Mouse (Mus musculus) CH12.LX (cell line): ENCODE results near the gene Asb14. TPM values are rescaled to one million over a fixed set of nuclear protein-coding genes. Genes with fewer than 3 reads are reported as not detected.
A peak's percentile ranks its signal among the peaks of the same experiment; 100 is the strongest.

Source experiments
- DNase-seq: peaks from one replicate; pipeline ENCODE4 v3.0.0-alpha.2; 2013; ENCODE audit errors: extremely low read depth
- H3K27ac ChIP-seq: 2 replicates; pipeline ENCODE4 v1.5.1; 2012; ENCODE audit warnings: low read depth, mild to moderate bottlenecking, control low read depth, moderate library complexity; ENCODE audit not compliant: insufficient read depth
- H3K27me3 ChIP-seq: replicated peaks from 2 replicates; pipeline ENCODE3; 2012; ENCODE audit warnings: inconsistent platforms
- H3K36me3 ChIP-seq, 2 experiments: replicated peaks in 1 of 2; 2 replicates each; pipeline versions ENCODE3 to v1.6.1; 2012; ENCODE audit warnings: inconsistent platforms in 1 of 2, low read length in 1 of 2, mild to moderate bottlenecking in 1 of 2, mixed read lengths in 1 of 2, moderate library complexity in 1 of 2; ENCODE audit not compliant: control insufficient read depth in 1 of 2, insufficient read depth in 1 of 2
- H3K4me1 ChIP-seq, 2 experiments: 2 replicates each; pipeline ENCODE4 v1.6.1; 2012; ENCODE audit warnings: inconsistent platforms in 1 of 2, moderate library complexity in 1 of 2; ENCODE audit not compliant: insufficient read depth in 2 of 2, control insufficient read depth in 1 of 2
- H3K4me2 ChIP-seq: 2 replicates; pipeline ENCODE4 v1.6.1; 2012; ENCODE audit warnings: low read depth, mild to moderate bottlenecking, control low read depth; ENCODE audit not compliant: poor library complexity, insufficient read depth, severe bottlenecking
- H3K4me3 ChIP-seq, 3 experiments: fragments of 150-350 bp in 1 of 3; sonication (generic) in 1 of 3; replicated peaks in 1 of 3; 2 replicates each; pipeline versions ENCODE3 to v1.5.1; 2011 to 2012; ENCODE audit warnings: low read depth in 2 of 3, low read length in 2 of 3, mild to moderate bottlenecking in 2 of 3, moderate library complexity in 2 of 3, control low read depth in 1 of 3, improper control_type of control experiment in 1 of 3, inconsistent platforms in 1 of 3, mixed read lengths in 1 of 3; ENCODE audit not compliant: poor library complexity in 1 of 3
- H3K79me2 ChIP-seq: replicated peaks from 2 replicates; pipeline ENCODE4 v1.6.1; 2012; ENCODE audit warnings: mild to moderate bottlenecking, moderate library complexity; ENCODE audit not compliant: control insufficient read depth, poor library complexity, insufficient read depth, severe bottlenecking; ENCODE audit errors: extremely low read depth
- H3K9ac ChIP-seq: 2 replicates; pipeline ENCODE4 v1.6.1; 2012; ENCODE audit warnings: low read depth, mild to moderate bottlenecking, control low read depth, moderate library complexity; ENCODE audit not compliant: insufficient read depth
- H3K9me3 ChIP-seq: replicated peaks from 2 replicates; pipeline ENCODE3; 2012; ENCODE audit warnings: low read length, inconsistent platforms, mixed read lengths
- BHLHE40 ChIP-seq: IDR thresholded peaks from 2 replicates; pipeline ENCODE4 v1.6.1; 2011; ENCODE audit warnings: mild to moderate bottlenecking, low read depth, low read length, improper control_type of control experiment
- CHD2 ChIP-seq: IDR thresholded peaks from 2 replicates; pipeline ENCODE4 v1.6.1; 2011; ENCODE audit warnings: low read length, improper control_type of control experiment
- CTCF ChIP-seq, 2 experiments: IDR thresholded peaks in 1 of 2; conservative IDR thresholded peaks in 1 of 2; 2 replicates each; pipeline ENCODE4 v1.5.1; 2011 to 2012; ENCODE audit warnings: low read depth in 2 of 2, low read length in 2 of 2, improper control_type of control experiment in 1 of 2, inconsistent platforms in 1 of 2, mild to moderate bottlenecking in 1 of 2, moderate library complexity in 1 of 2
- EP300 ChIP-seq: IDR thresholded peaks from 2 replicates; pipeline ENCODE4 v1.6.1; 2011; ENCODE audit warnings: low read length, improper control_type of control experiment
- ETS1 ChIP-seq: conservative IDR thresholded peaks from 2 replicates; pipeline ENCODE4 v1.6.1; 2012; ENCODE audit warnings: low read depth, mild to moderate bottlenecking, inconsistent platforms, low read length, improper control_type of control experiment, moderate library complexity
- GABPA ChIP-seq: IDR thresholded peaks from 2 replicates; pipeline ENCODE4 v1.6.1; 2012; ENCODE audit warnings: low read depth, low read length, improper control_type of control experiment, inconsistent platforms; ENCODE audit not compliant: insufficient replicate concordance
- HCFC1 ChIP-seq: IDR thresholded peaks from 2 replicates; pipeline ENCODE4 v1.6.1; 2012; ENCODE audit warnings: low read depth, mild to moderate bottlenecking, inconsistent platforms, low read length, improper control_type of control experiment
- IRF4 ChIP-seq: IDR thresholded peaks from 2 replicates; pipeline ENCODE4 v1.6.1; 2014; ENCODE audit warnings: low read depth, mild to moderate bottlenecking, inconsistent platforms, low read length, improper control_type of control experiment
- JUN ChIP-seq: IDR thresholded peaks from 2 replicates; pipeline ENCODE4 v1.6.1; 2011; ENCODE audit warnings: low read depth, mild to moderate bottlenecking, low read length, improper control_type of control experiment, moderate library complexity; ENCODE audit not compliant: insufficient read depth
- KAT2A ChIP-seq: IDR thresholded peaks from 2 replicates; pipeline ENCODE4 v1.6.1; 2012; ENCODE audit warnings: low read length, improper control_type of control experiment, inconsistent platforms; ENCODE audit not compliant: insufficient replicate concordance
- MAX ChIP-seq: IDR thresholded peaks from 2 replicates; pipeline ENCODE4 v1.6.1; 2011; ENCODE audit warnings: low read length, improper control_type of control experiment
- MAZ ChIP-seq: IDR thresholded peaks from 2 replicates; pipeline ENCODE4 v1.6.1; 2012; ENCODE audit warnings: low read depth, mild to moderate bottlenecking, inconsistent platforms, low read length, improper control_type of control experiment, moderate library complexity
- MEF2A ChIP-seq: IDR thresholded peaks from 2 replicates; pipeline ENCODE4 v1.6.1; 2014; ENCODE audit warnings: low read depth, mild to moderate bottlenecking, inconsistent platforms, low read length, improper control_type of control experiment, borderline replicate concordance
- MXI1 ChIP-seq: IDR thresholded peaks from 2 replicates; pipeline ENCODE4 v1.6.1; 2011; ENCODE audit warnings: mild to moderate bottlenecking, low read depth, low read length, improper control_type of control experiment
- PAX5 ChIP-seq: IDR thresholded peaks from 2 replicates; pipeline ENCODE4 v1.6.1; 2012; ENCODE audit warnings: low read length, inconsistent platforms, mixed read lengths
- POLR2A ChIP-seq: IDR thresholded peaks from 2 replicates; pipeline ENCODE4 v1.6.1; 2011; ENCODE audit warnings: low read depth, mild to moderate bottlenecking, improper control_type of control experiment, low read length
- POLR2AphosphoS2 ChIP-seq: IDR thresholded peaks from 2 replicates; pipeline ENCODE4 v1.6.1; 2011; ENCODE audit warnings: low read depth, low read length, improper control_type of control experiment
- RAD21 ChIP-seq: IDR thresholded peaks from 2 replicates; pipeline ENCODE4 v1.6.1; 2011; ENCODE audit warnings: low read depth, mild to moderate bottlenecking, low read length, improper control_type of control experiment, moderate library complexity
- SMC3 ChIP-seq: IDR thresholded peaks from 2 replicates; pipeline ENCODE4 v1.6.1; 2011; ENCODE audit warnings: low read depth, low read length, improper control_type of control experiment
- UBTF ChIP-seq: IDR thresholded peaks from 2 replicates; pipeline ENCODE4 v1.6.1; 2012; ENCODE audit warnings: low read depth, mild to moderate bottlenecking, inconsistent platforms, low read length, improper control_type of control experiment, moderate library complexity
- USF1 ChIP-seq: IDR thresholded peaks from 2 replicates; pipeline ENCODE4 v1.6.1; 2014; ENCODE audit warnings: low read depth, mild to moderate bottlenecking, inconsistent platforms, low read length, improper control_type of control experiment
- ZC3H11A ChIP-seq: IDR thresholded peaks from 2 replicates; pipeline ENCODE4 v1.6.1; 2012; ENCODE audit warnings: low read depth, mild to moderate bottlenecking, inconsistent platforms, low read length, improper control_type of control experiment
- ZMIZ1 ChIP-seq: IDR thresholded peaks from 2 replicates; pipeline ENCODE4 v1.6.1; 2012; ENCODE audit warnings: low read depth, mild to moderate bottlenecking, inconsistent platforms, low read length, improper control_type of control experiment
- ZNF384 ChIP-seq: IDR thresholded peaks from 2 replicates; pipeline ENCODE4 v1.6.1; 2012; ENCODE audit warnings: low read depth, low read length, improper control_type of control experiment, inconsistent platforms
- dilution Hi-C: fragments of 300-500 bp; cut with MboI; formaldehyde crosslinking; loops from 2 replicates; pipeline ENCODE4 v1.14.3; 2020; ENCODE audit warnings: low sequenced_read_pairs; ENCODE audit not compliant: extremely low pct_unique_long_range_greater_than_20kb, extremely low pct_ligation_motif_present
- in situ Hi-C: fragments of 300-500 bp; cut with MboI; formaldehyde crosslinking; loops from 3 replicates; pipeline ENCODE4 v1.14.3; 2019; ENCODE audit warnings: low sequenced_read_pairs, low pct_ligation_motif_present, low pct_unique_long_range_greater_than_20kb, mixed read lengths
- polyA plus RNA-seq: library from polyadenylated mRNA; unstranded; fragments of >175 nt; gene quantifications from 2 replicates; pipeline ENCODE4 v1.2.1, GENCODE M21; 2012; ENCODE audit warnings: low read depth; ENCODE audit not compliant: insufficient read length
- total RNA-seq, 2 experiments: library from RNA; depleted of rRNA; stranded (reverse); fragments of 300-350 nt in 1 of 2; fragments of >200 nt in 1 of 2; gene quantifications; 2 replicates each; pipeline ENCODE4 v1.2.3; 2012 to 2014

The Asb14 gene
- total and polyA plus RNA-seq, 3 experiments: not detected

- Histone ChIP-seq H3K27ac (no peak overlapping the region), H3K79me2 (no peaks in the 10 kb centered on the region), H3K27me3 (no peaks in the 10 kb centered on the region), H3K4me2 (no peak overlapping the region), H3K36me3 (no peaks in the 10 kb centered on the region), H3K9ac (no peak overlapping the region), H3K4me3 (no peak overlapping the region), H3K9me3 (peaks cover 2% of the 10 kb centered on the region), H3K4me1 (peaks cover 0 to 7% of the 10 kb centered on the region in 2 experiments; a peak in 2 of 4 replicates)
- DNase-seq: no peak
- dilution Hi-C loops (no loop called here), in situ Hi-C loops (no loop called here)
- TF ChIP-seq EP300 (no peak), JUN (no peak), HCFC1 (no peak), POLR2A (no peak), ZC3H11A (no peak), MAZ (no peak), MXI1 (no peak), IRF4 (no peak), USF1 (no peak), MEF2A (no peak), BHLHE40 (no peak), ZNF384 (no peak), CTCF (conservative IDR thresholded peaks at IDR 0.05 in 1 of 2, IDR thresholded peaks at IDR 0.05 in 1 of 2; ENCODE audit: low read depth in 2 of 2, low read length in 2 of 2) (no peak), GABPA (no peak), RAD21 (no peak), UBTF (no peak), ETS1 (no peak)
These were observed 35.3 kb upstream of the Asb14 start for GRCm38 (mm10) chr14:26859024-26859423.

GRCm38 (mm10) chr14:26867356-26867755, 27.0 kb upstream of the Asb14 start:
- no peak overlapping the region for H3K27ac ChIP-seq
- DNase-seq: peak; percentile 12
- TF ChIP-seq PAX5 (no peak), SMC3 (peak; percentile 34; the same call in 1 of the 2 replicates), POLR2AphosphoS2 (no peak), UBTF (no peak), KAT2A (no peak), IRF4 (no peak), ZMIZ1 (no peak), CHD2 (no peak), CTCF (conservative IDR thresholded peaks at IDR 0.05 in 1 of 2, IDR thresholded peaks at IDR 0.05 in 1 of 2; ENCODE audit: low read depth in 2 of 2, low read length in 2 of 2) (peak in 1 of 2 experiments; percentile 51; a peak in 2 of 4 replicates), JUN (no peak), MAX (no peak), BHLHE40 (no peak), GABPA (no peak), MXI1 (no peak)

More at GRCm38 (mm10) chr14:26867356-26867755, 27.0 kb upstream of the Asb14 start:
- H3K4me2 ChIP-seq: no peak overlapping the region
- H3K27me3 ChIP-seq: no peaks in the 10 kb centered on the region
- in situ Hi-C loops: no loop called here
- no peaks in the 10 kb centered on the region for H3K9me3 ChIP-seq
- dilution Hi-C loops: no loop called here
- no peaks in the 10 kb centered on the region for H3K79me2 ChIP-seq
- H3K4me3 ChIP-seq: no peak overlapping the region
- peaks cover 3 to 4% of the 10 kb centered on the region in 2 experiments; a peak in 3 of 4 replicates for H3K4me1 ChIP-seq
- no peaks in the 10 kb centered on the region for H3K36me3 ChIP-seq
- no peak overlapping the region for H3K9ac ChIP-seq
